Mouse (Mus musculus) regulatory T cell (primary cell): ENCODE results near the gene Cel.
"Not testable (repeated sequence)": the region's sequence is repeated elsewhere in the genome, so short reads cannot be mapped to it uniquely, and the experiment has no call there.

Source experiments
- in situ Hi-C: fragments of 300-600 bp; cut with MboI, MseI; formaldehyde crosslinking; loops from one replicate; pipeline ENCODE4 v1.15.1; 2025; ENCODE audit warnings: high pct_unique_total_duplicates

The Cel gene

DNA sequence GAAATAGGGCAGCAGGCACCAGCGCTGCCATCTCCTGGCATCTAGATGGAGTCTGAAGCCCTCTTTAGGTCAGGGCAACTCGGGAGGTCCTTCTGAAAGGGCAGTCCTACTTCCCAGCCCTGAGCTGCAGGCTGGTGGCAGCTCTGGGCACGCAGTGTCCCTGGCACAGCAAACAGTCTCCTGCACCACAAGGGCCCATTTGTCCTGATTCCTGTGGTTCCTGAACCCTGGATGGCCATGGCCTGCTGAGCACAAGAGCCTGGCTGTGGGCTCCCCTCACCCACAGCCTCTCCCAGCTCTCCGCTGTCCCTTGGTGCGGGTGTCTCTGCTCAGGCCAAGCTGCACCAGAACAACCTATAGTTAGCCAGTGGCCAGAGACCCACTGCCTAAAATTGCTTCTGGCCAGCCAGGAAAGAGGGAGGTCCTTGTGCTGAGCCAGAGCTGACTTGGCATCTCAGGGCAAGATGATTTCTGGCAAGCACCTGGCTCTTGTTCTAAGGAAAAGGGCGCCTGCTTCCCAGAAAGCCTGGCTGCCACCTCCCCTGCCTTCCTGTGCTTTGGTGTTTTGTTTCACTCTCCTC, 41.5 kb downstream of the Cel start:
- in situ Hi-C loops = no loop called here

DNA sequence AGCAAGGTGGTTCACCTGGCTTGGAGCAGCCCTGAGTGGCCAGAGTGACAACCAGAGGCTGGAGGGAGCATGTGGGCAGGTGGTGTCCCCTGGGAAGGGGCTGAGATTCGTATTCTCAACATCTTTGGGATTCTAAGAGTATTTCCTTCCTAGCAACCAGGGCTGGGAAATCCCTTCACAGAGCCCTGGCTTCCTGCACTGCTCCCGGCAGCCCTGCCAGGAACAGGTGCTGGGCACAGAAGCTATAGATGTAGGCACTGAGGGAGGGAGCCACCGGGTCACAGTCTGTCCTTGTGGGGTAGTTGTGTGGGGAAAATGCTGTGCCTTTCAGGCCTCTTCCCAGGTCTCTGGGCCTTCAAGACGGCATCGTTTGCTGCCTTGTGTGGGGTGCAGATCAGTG, 42.6 kb downstream of the Cel start:
- in situ Hi-C loops = no loop called here

DNA sequence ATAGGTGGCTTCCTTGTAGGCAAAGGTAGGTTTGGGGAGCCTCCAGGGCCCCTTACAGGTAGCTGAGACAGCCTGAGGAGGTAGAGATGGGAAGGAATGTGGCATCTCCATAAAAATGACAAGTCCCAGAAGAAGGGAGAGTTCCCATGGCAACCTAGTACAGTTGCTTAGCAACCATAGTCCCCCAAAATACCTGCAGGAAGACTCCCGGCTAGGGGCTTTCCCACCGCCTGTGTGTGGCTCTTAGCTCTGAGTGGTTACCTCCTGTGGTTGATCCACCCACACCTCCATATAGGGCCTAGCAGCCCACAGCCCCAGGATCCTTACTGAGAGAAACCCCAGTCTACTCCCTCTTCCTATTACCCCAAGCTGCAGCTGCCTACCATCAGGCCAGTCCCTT, 45.0 kb downstream of the Cel start:
- in situ Hi-C loops = loop anchor here (5.0 kb wide), 1 partner anchor 34 kb away; no protein-coding TSS in a partner anchor

DNA sequence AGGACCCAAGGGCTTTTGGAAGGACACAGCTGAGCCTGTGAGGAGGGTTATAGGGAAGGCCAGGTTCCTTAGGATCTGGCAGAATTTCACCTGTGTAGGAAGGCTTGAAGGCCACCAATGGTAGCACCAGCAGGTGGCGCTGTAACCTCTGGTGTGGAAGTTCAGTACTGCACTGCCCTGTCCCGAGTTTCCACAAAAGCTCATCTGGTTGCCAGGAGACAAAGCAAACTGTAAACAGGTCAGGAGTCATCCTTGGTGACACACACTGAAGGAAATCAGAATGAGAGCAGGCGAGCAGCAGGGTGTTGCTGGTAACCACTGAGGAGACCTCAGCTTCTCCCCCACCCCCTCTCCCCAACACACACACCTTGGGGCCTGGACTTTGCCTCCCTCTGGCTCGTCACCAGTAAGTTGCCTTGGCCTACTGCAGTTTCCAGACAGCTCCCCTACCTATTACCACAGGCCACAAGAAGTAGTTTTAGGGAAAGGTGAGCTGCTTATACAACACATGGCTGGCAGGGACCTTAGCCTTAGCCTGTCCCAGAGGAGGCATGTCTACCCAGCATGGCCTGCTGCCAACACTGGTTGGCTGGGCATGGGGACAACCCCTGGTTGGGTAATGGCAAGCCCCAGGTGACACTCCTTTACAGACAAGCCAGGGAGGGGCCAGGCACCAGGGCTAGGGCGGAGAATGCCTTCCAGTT, 45.8 kb downstream of the Cel start:
- in situ Hi-C loops = loop anchor here (5.0 kb wide), 1 partner anchor 35 kb away; no protein-coding TSS in a partner anchor

DNA sequence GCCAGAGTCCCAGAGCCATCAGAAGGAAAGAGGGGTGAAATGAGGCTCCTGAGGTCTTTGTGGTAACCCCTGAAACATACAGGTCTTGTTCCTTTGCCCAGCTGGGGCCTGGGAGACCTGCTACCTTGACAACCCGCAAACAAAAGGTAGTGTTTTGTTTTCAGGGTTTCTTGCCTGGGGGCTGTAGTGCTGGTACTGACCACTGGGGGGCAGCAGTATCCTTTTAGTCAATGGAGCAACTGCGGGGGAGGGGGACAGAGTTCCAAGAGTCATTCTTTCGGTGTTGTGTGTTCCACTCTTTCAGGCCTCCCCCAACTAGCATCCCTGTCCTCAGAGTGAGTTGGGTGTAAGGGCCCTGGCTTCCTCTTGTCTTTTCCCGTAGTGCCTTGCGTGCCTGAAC, 48.7 kb downstream of the Cel start:
- in situ Hi-C loops = no loop called here

DNA sequence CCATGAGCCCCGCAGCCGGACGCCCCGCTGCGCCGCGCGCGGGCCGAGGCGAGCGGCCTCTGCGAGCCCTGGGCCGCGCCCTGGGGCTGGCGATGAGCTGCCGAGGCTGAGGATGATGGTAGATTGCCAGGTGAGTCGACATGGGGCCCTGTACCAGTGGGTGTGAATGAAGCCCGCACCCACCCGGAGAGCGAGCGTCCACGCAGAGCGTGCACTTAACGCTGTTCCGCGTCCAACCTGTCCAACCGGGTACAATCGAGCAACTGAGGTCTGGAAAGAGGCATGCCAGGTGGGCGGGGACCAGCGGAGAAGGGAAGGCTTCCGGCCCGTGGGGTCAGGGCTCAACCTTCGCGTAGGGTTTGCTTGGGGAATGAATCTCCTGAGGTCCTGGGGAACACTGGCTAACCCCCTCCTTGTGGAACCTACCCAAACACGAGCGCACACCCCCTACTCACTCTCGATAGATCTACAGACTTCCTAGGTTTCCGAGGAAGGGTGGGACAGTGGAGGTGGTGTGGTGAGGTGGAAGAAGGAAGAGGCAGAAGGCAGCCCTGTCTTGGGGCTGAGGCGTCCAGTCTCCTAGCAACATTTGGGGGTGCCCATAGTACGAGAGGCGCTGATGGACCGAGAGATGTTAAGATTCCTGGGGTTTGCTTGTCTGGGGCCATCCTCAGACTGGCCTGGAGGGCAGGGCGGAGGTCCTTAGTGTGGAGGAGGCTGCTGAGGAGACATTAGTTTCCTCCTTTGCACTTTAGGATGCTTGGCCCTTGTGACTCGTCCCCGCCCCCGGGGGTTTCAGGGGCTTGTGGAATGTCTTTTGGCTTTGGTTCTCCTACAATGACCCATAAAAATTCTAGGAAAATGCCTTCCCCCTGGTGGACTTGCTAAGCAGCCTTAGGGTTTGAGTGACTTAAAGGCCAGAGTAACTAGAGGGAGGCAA, 49.5 kb downstream of the Cel start:
- in situ Hi-C loops = no loop called here

DNA sequence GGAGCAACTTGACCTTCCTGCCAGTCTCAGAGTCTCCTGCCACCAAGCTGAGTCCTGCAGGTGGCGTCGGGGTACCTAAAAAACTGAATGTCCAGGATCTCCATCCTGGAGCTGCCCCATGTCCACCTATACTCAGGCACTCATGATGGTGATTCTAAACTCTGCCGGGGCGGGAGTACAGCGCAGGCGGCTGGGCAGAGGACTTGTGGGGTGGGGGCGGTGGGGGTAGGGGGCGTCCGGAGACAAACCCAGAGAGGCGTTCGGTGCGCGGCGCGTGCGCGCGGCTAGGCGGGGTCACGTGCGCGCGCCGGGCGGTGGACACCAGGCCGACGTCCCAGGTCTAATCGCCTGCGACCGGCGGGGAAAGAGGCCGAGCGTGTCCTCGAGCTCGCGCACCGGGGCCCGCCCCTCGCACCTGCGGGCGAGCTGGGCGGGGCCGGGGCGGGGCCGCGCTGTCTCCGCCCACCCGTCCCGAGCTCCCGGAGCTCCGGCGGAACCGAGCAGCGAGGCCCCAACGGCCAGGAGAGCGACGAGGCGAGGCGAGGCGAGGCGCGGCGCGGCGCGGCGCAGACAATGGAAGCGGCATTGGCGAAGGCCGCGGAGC, 50.3 kb downstream of the Cel start, which contains the start of gene Ralgds:
TSS of gene Ralgds (plus strand) at position 328 of the 604 bp plus-strand sequence.
- in situ Hi-C loops = no loop called here

DNA sequence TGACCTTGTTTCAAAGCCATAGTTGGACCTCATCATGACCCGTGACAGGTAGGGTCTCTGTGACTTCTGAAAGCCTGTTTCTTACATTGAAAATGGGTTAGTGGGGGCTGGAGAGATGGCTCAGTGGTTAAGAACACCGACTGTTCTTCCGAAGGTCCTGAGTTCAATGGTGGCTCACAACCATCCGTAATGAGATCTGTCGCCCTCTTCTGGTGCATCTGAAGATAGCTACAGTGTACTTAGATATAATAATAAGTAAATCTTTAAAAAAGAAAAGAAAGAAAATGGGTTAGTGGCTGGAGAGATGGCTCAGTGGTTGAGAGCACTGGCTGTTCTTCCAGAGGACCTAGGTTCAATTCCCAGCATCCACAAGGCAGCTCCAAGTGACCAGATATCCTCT, 51.6 kb downstream of the Cel start:
- in situ Hi-C loops = not testable (repeated sequence)

DNA sequence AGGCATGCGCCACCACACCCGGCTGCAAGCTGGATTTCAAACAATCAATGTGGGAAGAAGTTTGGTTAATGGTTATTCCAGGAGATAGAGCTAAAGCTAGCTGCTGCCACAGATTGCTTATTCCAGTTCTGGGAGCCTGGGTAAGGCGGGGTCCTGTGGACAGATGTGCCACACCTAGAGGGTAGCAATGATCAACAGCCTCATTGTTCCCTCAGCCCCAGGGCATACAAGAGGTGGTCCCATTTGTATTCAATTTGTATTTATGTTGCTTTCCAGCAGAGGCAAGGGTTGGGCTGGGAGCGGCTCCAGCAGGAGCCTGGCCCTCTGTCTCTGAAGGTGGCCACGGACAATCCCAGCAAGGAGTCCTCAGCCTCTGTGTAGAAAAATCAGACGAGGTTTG, 56.9 kb downstream of the Cel start:
- in situ Hi-C loops = no loop called here

DNA sequence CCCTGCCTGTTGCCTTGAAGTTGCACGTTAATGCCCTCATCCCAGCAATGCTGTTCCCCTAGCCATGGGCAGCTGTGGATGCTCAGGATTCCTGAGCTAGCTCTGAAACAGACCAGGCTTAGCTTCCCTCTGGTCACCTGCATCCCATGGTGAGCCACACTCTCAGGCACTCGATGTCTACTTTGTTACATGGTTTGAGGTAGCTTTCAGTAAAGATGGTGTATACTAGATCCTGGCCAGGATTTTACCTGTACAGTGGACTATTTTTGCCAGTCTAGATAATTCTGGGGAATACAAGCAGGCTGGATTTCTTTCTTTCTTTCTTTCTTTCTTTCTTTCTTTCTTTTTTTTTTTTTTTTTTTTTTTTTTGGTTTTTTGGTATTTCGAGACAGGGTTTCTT, 57.4 kb downstream of the Cel start, which contains the start of gene Gm10134:
TSS of gene Gm10134 (plus strand) at position 301 of the 400 bp plus-strand sequence.
- in situ Hi-C loops = no loop called here
